Mouse (Mus musculus) brain, embryonic 14.5 days (tissue): ENCODE data around the gene Cntn5. TPM values are rescaled to one million over a fixed set of nuclear protein-coding genes. Genes with fewer than 3 reads are reported as not detected.

ENCODE experiments used
- DNase-seq: peaks from one replicate; pipeline ENCODE4 v3.0.0-alpha.2; 2011; ENCODE audit warnings: low read depth
- CTCF ChIP-seq: fragments of 200-500 bp; IDR thresholded peaks from 2 replicates; pipeline ENCODE4 v1.5.1; 2012; ENCODE audit warnings: inconsistent platforms, mild to moderate bottlenecking, moderate library complexity, borderline replicate concordance; ENCODE audit not compliant: insufficient read depth, insufficient read length; ENCODE audit errors: extremely low read depth
- POLR2A ChIP-seq: fragments of 200-500 bp; IDR thresholded peaks from 2 replicates; pipeline ENCODE4 v1.6.1; 2012; ENCODE audit warnings: mild to moderate bottlenecking, inconsistent platforms, borderline replicate concordance; ENCODE audit not compliant: poor library complexity, insufficient read depth, insufficient read length, severe bottlenecking; ENCODE audit errors: extremely low read depth
- polyA plus RNA-seq: library from polyadenylated mRNA; depleted of rRNA; stranded (reverse); fragments of >200 nt; gene quantifications from 2 replicates; pipeline ENCODE4 v1.2.3, GENCODE M21; 2012

The Cntn5 gene
- polyA plus RNA-seq, 1 experiment: 5.5 TPM

GRCm38 (mm10) chr9:10076282-10076681 lies 828.3 kb downstream of the Cntn5 start:
- DNase-seq: peak; percentile 79
- TF ChIP-seq POLR2A (no peak), CTCF (no peak)

- TF ChIP-seq POLR2A: no peak
- no peak for TF ChIP-seq CTCF
- peak; percentile 22 for DNase-seq
Measured at GRCm38 (mm10) chr9:10073401-10073800, 831.2 kb downstream of the Cntn5 start.

GRCm38 (mm10) chr9:10072860-10073259 lies 831.7 kb downstream of the Cntn5 start:
- peak; percentile 84 for DNase-seq
- TF ChIP-seq POLR2A (no peak), CTCF (no peak)

GRCm38 (mm10) chr9:10071271-10071670 lies 833.3 kb downstream of the Cntn5 start:
- DNase-seq: peak; percentile 64
- TF ChIP-seq POLR2A: no peak
- TF ChIP-seq CTCF: no peak

- TF ChIP-seq POLR2A: no peak
- no peak for TF ChIP-seq CTCF
- peak; percentile 18 for DNase-seq
Measured at GRCm38 (mm10) chr9:10044969-10045789, 859.4 kb downstream of the Cntn5 start.

- TF ChIP-seq POLR2A: no peak
- DNase-seq: peak; percentile 12
Measured at GRCm38 (mm10) chr9:10043001-10043400, 861.6 kb downstream of the Cntn5 start.

GRCm38 (mm10) chr9:10015129-10015528 lies 889.4 kb downstream of the Cntn5 start:
- DNase-seq: no peak
- TF ChIP-seq CTCF (no peak), POLR2A (no peak)

GRCm38 (mm10) chr9:9984028-9984427 lies 920.5 kb downstream of the Cntn5 start:
- no peak for TF ChIP-seq CTCF
- TF ChIP-seq POLR2A: no peak
- no peak for DNase-seq

- DNase-seq: no peak
- TF ChIP-seq CTCF: no peak
- no peak for TF ChIP-seq POLR2A
Measured at GRCm38 (mm10) chr9:9983220-9983619, 921.4 kb downstream of the Cntn5 start.

- no peak for DNase-seq
- TF ChIP-seq POLR2A (no peak), CTCF (no peak)
Measured at GRCm38 (mm10) chr9:9965370-9965769, 939.2 kb downstream of the Cntn5 start.

- no peak for TF ChIP-seq POLR2A
- TF ChIP-seq CTCF: no peak
- peak; percentile 56 for DNase-seq
Measured at GRCm38 (mm10) chr9:9960610-9961172, 943.9 kb downstream of the Cntn5 start.

- TF ChIP-seq POLR2A (no peak), CTCF (no peak)
- DNase-seq: peak; percentile 29
Measured at GRCm38 (mm10) chr9:9949346-9949745, 955.2 kb downstream of the Cntn5 start.
